Mouse (Mus musculus): ENCODE measurements around the gene Ndufa5. TPM values are rescaled to one million over a fixed set of nuclear protein-coding genes. Genes with fewer than 3 reads are reported as not detected.

The Ndufa5 gene
- polyA plus RNA-seq, 1 experiment from 2014 or later, result 412 TPM

DNA sequence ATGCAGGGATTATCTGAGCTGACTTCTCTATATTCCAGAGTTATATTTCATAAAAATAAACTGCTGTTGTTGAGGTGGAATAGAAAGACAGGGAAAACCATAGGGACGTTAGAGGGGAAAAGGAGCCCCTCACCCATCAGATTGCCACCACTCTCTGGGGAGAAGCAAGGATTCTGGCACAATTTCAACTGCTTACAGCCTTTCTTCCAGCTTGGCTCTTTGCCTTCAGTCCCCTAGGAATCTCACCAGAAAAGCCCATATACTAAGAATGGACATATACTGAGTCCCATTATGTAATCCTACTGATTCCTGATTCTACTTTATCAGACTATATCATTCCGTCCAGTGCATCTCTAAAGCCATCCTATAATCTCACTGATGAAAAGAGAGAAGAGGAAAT, 23.7 kb downstream of the Ndufa5 start:
- H3K4me3 ChIP-seq, result no peak overlapping the region
- ATAC-seq (ENCODE audit: low FRiP score), result no peak
- no peak overlapping the region for H3K4me2 ChIP-seq
- H3K36me3 ChIP-seq, result no peaks in the 10 kb centered on the region
- H3K9ac ChIP-seq, result no peak overlapping the region
- H3K27me3 ChIP-seq, result no peaks in the 10 kb centered on the region
- WGBS, result 83% methylated on average over 2 of the region's 2 CpGs
- H3K27ac ChIP-seq, result no peak overlapping the region
- H3K9me3 ChIP-seq, result no peaks in the 10 kb centered on the region
- H3K4me1 ChIP-seq (replicated peaks), result no peaks in the 10 kb centered on the region

- no peaks in the 10 kb centered on the region for H3K9me3 ChIP-seq
- H3K27ac ChIP-seq, result no peak overlapping the region
- WGBS, result 17% methylated on average over 1 of the region's 1 CpGs
- no peaks in the 10 kb centered on the region for H3K27me3 ChIP-seq
- H3K9ac ChIP-seq, result no peak overlapping the region
- no peak overlapping the region for H3K4me2 ChIP-seq
- no peak overlapping the region for H3K4me3 ChIP-seq
- ATAC-seq (ENCODE audit: low FRiP score), result no peak
- H3K36me3 ChIP-seq, result no peaks in the 10 kb centered on the region
- H3K4me1 ChIP-seq (replicated peaks), result no peaks in the 10 kb centered on the region
These were observed 37.5 kb downstream of the Ndufa5 start for GRCm38 (mm10) chr6:24490341-24490740.

GRCm38 (mm10) chr6:24486530-24486929, 41.3 kb downstream of the Ndufa5 start:
- H3K9me3 ChIP-seq, result no peaks in the 10 kb centered on the region
- ATAC-seq (ENCODE audit: low FRiP score), result no peak
- no peak overlapping the region for H3K4me3 ChIP-seq
- WGBS, result 84% methylated on average over 5 of the region's 5 CpGs
- H3K36me3 ChIP-seq, result no peaks in the 10 kb centered on the region
- no peak overlapping the region for H3K27ac ChIP-seq
- no peaks in the 10 kb centered on the region for H3K27me3 ChIP-seq
- H3K4me1 ChIP-seq (replicated peaks), result no peaks in the 10 kb centered on the region
- H3K9ac ChIP-seq, result no peak overlapping the region
- H3K4me2 ChIP-seq, result no peak overlapping the region

DNA sequence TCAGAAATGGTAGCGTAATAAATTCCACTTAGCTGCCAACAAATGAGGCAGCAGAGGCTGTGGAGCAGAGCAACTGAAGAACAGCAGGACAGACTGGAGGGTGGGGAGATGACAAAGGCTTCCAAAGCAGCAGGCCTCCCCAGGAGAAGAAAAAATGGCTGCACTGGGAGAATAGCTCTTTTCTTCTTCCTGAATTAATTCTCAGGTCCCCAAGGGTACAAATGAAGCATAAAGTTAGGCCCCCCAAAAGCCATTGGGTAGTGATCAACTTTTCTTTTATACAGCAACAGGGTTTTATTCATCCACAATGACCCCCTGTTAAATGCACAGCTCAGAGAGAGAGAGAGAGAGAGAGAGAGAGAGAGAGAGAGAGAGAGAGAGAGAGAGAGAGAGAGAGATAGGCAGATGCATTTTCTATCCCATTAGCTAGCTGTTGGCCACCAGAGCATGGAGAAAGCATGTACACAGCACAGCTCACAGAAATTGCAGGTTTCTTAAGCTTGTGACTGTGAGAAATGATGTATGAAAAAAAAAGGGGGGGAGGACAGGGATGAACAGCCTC, 57.2 kb downstream of the Ndufa5 start:
- Histone ChIP-seq H3K4me1 (replicated peaks) (peaks cover 6% of the 10 kb centered on the region; the same call in 1 of the 2 replicates), H3K4me2 (no peak overlapping the region), H3K36me3 (no peaks in the 10 kb centered on the region), H3K9me3 (no peaks in the 10 kb centered on the region), H3K4me3 (no peak overlapping the region), H3K27ac (no peak overlapping the region), H3K9ac (no peak overlapping the region), H3K27me3 (no peaks in the 10 kb centered on the region)
- ATAC-seq (ENCODE audit: low FRiP score), result peak; percentile 84
- 24% methylated on average over 1 of the region's 1 CpGs for WGBS

GRCm38 (mm10) chr6:24470135-24470534, 57.7 kb downstream of the Ndufa5 start:
- no peak overlapping the region for H3K9ac ChIP-seq
- H3K4me1 ChIP-seq (replicated peaks), result peaks cover 6% of the 10 kb centered on the region; the same call in 1 of the 2 replicates
- no peak overlapping the region for H3K27ac ChIP-seq
- H3K4me3 ChIP-seq, result no peak overlapping the region
- no peaks in the 10 kb centered on the region for H3K9me3 ChIP-seq
- no peaks in the 10 kb centered on the region for H3K27me3 ChIP-seq
- H3K4me2 ChIP-seq, result no peak overlapping the region
- no peak for ATAC-seq (ENCODE audit: low FRiP score)
- H3K36me3 ChIP-seq, result no peaks in the 10 kb centered on the region
- WGBS, result 75% methylated on average over 2 of the region's 2 CpGs

Other genes with a start within 250 kb of the Ndufa5 start
- gene Iqub, start 12.9 kb downstream of the Ndufa5 start, polyA plus RNA-seq (2015; fragmentation: Nextera tagmentation; extraction: Ambion mirVana), result 1.8 and 3.6 TPM in 2 replicates
- gene Asb15, start 131 bp upstream of the Ndufa5 start, polyA plus RNA-seq (2015; fragmentation: Nextera tagmentation; extraction: Ambion mirVana), result not detected in 2 replicates
- not detected in 2 replicates for gene Lmod2, start 69.7 kb upstream of the Ndufa5 start, polyA plus RNA-seq (2015; fragmentation: Nextera tagmentation; extraction: Ambion mirVana)
- 63.5 and 66.2 TPM in 2 replicates for gene Wasl, start 137.0 kb upstream of the Ndufa5 start, polyA plus RNA-seq (2015; fragmentation: Nextera tagmentation; extraction: Ambion mirVana)
- gene Hyal6, start 205.2 kb upstream of the Ndufa5 start, polyA plus RNA-seq (2015; fragmentation: Nextera tagmentation; extraction: Ambion mirVana), result not detected in 2 replicates
- gene Hyal4, start 220.3 kb upstream of the Ndufa5 start, polyA plus RNA-seq (2015; fragmentation: Nextera tagmentation; extraction: Ambion mirVana), result not detected in 2 replicates

Measured in hindbrain, embryonic 13.5 days (tissue).